Mouse (Mus musculus) lung, adult 2 months (tissue): ENCODE measurements at regions not wholly inside any gene's neighbourhood (a gene's known extent, or its start where the extent isn't known, plus 50 kb on each side); places are given as distances from the start of the nearest gene placed in this dataset.

Experiments
- CTCF ChIP-seq: fragments of 200-500 bp; IDR thresholded peaks from 2 replicates; pipeline ENCODE4 v1.5.1; 2011; ENCODE audit warnings: mild to moderate bottlenecking, low read length, control low read depth; ENCODE audit not compliant: insufficient read depth
- POLR2A ChIP-seq: fragments of 200-500 bp; IDR thresholded peaks from 2 replicates; pipeline ENCODE4 v1.6.1; 2011; ENCODE audit warnings: low read depth, mild to moderate bottlenecking, control low read depth, low read length, borderline replicate concordance; ENCODE audit errors: extremely low read depth

GRCm38 (mm10) chr11:51916033-51916929 lies 51.2 kb upstream of the Cdkn2aipnl start:
- TF ChIP-seq CTCF (no peak), POLR2A (peak; percentile 77; the same call in 1 of the 2 replicates)
